Mouse (Mus musculus) cerebellum, adult (tissue): ENCODE data around the gene Abcg8.

ENCODE experiments used
- ATAC-seq: cut with Nextera tagmentation; 2 replicates; pipeline ENCODE4 v1.9.2; 2017; ENCODE audit warnings: mild to moderate bottlenecking, moderate library complexity, mixed read lengths; ENCODE audit not compliant: insufficient number of reproducible peaks, low FRiP score, low TSS enrichment

The Abcg8 gene

DNA sequence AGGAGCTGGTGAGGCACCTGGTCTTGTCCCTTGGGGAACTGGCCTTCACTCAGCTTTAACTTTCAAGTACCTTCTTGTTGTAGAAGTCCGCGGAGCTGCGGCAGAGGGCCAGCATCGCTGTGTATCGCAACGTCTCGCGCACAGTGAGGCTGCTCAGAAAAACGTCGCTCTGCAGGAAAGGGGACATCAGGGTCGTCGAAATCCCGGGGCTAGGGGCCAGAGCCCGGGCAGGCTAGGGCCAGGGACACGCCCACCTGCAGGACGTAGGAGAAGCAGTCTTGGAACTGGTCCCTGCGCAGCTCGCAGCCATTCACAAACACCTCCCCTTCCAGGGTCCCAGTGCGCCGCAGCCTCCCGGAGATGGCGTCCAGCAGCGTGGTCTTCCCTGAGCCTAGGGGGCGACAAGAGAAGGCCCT, at the start of gene Abcg8:
Abcg8 (plus strand) TSS at position 352 of the 416 bp plus-strand sequence.
- ATAC-seq, result no peak

- ATAC-seq, result 0 out of 2 replicates have a peak, but pooled peaks have one; percentile 10
These were observed 49.2 kb upstream of the Abcg8 start for GRCm38 (mm10) chr17:84626857-84627305.

DNA sequence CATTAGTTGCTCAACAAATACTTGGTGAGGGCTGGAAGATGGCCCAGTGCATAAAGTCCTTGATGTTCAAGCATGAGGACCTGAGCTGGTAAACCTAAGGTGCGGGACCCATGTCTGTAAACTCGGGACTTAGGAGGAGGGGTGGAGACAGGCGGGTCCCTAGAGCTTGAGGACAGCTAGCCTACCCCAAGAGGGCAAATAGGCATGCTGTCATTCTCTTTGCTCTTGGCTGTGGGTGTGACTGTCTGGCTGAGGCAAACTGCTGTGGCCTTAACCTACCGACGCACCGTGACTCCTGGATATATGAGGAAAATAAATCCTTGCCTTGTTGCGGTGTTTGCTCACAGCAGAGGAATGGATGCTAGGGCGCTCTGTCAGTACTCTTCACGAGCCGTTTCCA, 48.4 kb upstream of the Abcg8 start:
- ATAC-seq, result no peak

GRCm38 (mm10) chr17:84628611-84629010, 47.5 kb upstream of the Abcg8 start:
- no peak for ATAC-seq

DNA sequence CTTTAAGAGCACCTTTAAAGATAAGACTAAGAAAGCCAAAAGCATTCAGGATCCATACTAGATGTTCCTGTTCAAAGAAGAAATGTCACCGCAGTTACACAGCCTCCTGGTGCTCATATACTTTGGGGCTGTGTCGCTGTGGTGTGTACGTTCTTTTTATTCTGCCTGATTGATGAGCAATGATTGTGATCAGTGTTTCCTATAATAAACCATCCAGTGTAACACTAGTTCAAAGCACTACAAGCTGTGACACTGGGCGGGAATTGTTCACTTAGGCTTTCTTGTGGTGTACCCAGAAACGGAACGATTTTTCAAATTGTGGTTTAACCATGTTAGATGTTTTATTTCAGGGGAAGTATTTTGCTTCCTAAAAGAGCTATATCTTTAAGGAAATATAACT, 44.3 kb upstream of the Abcg8 start:
- ATAC-seq, result no peak

DNA sequence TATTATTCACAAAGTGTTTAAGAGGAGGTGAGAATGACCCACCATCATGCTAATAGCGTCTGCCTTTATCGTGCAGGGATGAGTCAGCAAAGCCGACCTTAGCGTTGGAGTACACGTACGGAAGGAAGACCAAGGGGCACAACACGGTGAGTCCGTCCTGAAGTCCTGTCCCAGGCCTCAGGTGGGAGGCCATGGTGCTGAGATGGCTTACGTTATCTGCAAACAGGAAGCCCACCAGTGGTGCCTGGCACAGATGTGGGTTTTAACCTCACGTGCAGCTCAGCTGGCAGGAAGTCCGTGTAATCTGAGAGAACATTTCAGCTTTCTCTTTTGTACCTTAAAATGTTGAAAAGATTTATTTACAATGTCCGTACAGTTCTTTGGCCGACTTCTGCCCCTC, 42.7 kb upstream of the Abcg8 start:
- ATAC-seq, result no peak

DNA sequence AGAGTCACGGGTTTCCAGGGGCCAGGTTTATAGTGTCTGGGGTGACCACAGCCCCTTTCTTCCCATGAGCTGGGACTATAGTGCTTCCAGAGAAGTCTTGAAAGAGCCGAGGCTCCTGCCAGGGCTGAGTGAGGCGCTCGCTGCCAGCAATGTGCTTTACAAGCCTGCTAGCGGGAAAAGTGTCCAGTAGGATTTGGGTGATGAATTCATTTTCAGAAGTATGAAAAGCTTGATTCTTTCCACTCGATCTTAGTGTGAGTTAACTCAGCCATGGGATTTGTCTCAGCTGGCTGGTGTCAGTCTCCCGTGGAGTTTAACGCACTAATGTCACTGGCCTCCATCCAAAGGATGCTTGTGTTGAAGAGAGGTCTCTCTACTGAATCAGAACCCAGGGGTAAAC, 39.8 kb upstream of the Abcg8 start:
- ATAC-seq, result no peak

GRCm38 (mm10) chr17:84637971-84638370, 38.1 kb upstream of the Abcg8 start:
- no peak for ATAC-seq

GRCm38 (mm10) chr17:84639796-84640378, 36.2 kb upstream of the Abcg8 start:
- no peak for ATAC-seq

DNA sequence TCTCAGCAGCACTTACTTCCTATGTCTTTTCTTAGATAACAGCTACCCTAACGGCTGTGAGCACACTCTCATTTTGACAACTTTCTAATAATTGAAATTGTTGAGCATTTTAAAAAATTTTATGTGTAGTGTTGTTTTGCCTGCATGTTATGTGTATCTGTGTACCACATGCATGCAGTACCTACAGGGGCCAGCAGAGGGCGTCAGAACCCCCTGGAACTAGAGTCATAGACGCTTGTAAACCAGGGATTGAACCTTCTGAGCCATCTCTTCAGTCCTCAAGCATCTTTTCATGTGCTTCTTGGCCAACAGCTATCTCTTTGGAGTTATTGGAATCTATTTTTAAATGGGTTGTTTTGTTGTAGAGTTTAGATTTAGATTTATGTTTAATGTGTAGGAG, 34.2 kb upstream of the Abcg8 start:
- ATAC-seq, result no peak

GRCm38 (mm10) chr17:84642324-84642723, 33.8 kb upstream of the Abcg8 start:
- no peak for ATAC-seq

- no peak for ATAC-seq
These were observed 31.6 kb upstream of the Abcg8 start for GRCm38 (mm10) chr17:84644292-84645050.

DNA sequence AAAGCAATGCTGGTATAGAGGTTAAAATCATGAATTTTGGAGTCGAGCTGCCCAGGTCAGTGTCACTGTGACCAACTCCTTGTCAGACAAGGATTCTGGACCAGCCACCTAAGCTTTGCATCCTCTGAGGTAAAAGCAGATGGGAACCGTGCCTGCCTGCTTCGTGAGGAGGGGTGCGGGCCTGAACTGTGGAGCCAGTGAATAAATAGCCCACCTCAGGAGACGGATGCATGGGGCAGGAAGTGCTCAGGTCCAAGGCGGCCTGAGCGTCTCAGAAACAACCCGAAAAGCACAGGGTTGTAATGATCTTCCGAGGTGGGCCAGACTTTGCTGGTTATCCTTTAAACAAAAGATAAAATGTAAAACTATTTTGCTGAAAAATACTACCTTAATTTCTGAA, 31.0 kb upstream of the Abcg8 start:
- ATAC-seq, result no peak

- no peak for ATAC-seq
These were observed 30.2 kb upstream of the Abcg8 start for GRCm38 (mm10) chr17:84645894-84646293.

DNA sequence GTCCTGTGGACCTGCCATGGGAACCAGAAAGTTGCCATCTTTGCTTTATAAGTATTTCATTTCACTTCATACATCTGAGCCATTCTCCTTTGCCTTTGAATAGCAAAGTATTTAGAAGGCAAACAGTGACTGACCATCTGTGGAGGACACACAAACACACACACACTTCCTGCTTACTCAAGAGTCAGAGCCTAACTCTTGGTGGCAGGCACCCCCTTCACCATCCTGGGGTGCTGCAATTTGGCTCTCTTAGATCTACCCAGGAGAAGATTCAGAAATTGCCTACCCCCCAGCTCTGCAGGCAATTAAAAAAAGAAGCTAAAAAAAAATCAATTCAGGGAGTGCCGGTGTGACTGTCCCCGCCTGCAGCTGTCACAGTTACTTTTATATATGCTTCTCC, 29.6 kb upstream of the Abcg8 start:
- ATAC-seq, result no peak

DNA sequence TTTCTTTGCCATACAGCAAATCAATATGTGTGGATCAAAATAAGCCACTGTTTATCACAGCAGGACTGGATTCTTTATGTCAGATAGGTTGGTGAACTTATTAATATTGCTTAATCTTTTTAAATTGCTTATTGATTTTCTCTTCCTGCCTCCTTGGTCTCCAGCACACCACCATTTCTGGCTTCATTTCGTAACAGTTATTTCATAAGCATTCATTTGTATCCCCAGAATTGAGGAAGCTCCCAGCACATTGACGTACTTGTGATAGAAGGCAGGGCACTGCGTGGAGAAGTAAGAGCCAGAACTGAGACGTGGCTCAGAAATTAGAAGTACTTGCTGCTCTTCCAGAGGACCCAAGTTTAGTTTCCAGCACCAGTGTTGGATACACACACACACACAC, 28.5 kb upstream of the Abcg8 start:
- no peak for ATAC-seq

- ATAC-seq, result no peak
These were observed 25.6 kb upstream of the Abcg8 start for GRCm38 (mm10) chr17:84650302-84651017.

- ATAC-seq, result no peak
These were observed 22.6 kb upstream of the Abcg8 start for GRCm38 (mm10) chr17:84653544-84653943.

DNA sequence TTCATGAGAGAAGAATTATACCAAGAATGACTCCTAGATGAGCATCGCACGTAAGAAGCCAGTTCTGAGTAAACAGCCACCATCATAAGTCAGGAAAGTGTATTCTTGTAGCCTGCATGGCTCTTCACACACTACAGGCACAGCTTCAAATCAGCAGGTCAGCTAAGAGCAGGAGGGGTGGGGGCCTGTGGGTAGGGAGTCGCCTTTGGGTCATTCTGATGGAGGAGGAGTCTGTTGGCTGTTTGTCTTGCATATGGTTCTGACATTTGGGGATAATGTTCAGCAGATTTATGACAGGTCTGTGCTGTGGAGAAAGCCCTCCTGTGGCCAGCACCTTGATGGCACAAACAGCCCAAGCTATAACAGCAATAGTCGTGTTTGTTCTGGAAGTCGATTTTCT, 19.9 kb upstream of the Abcg8 start:
- no peak for ATAC-seq

DNA sequence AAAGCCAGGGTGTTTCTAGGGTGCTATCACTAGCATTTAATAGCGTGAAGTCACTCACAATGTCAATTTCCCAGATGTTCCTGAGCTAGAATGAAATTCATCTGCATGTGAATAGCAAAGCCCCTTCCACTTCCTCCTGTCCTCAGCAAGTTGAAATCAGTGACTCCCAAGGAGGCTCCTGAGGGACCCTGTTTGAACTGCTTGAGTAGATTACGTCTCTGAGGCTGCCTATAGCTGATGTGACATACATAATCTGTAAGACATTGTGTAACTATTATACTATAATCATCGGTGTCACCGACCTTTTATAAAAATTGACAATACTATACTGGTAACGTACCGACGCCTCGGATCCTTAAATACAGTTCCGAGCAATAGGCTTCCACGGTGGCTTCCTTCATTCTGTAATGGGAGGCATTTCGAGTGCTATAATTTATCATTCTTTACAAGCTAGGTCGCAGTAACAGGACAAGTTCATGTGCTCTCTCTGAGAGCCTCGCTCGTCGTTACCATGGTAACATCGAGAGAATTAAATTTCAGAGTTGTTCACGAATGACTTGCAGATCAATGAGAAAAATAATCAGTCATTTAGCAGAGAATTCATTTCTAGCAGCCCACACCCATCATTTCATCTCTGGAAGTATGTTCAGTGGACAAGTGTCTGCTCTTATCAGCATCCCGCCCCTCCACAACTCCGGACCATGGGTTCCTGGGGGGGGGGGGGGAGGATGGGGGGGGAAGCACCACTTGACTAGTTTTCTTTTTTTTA, 19.3 kb upstream of the Abcg8 start:
- no peak for ATAC-seq

GRCm38 (mm10) chr17:84657422-84657732, 18.7 kb upstream of the Abcg8 start:
- no peak for ATAC-seq
